Mouse (Mus musculus) activated CD4-positive, CD25-positive, alpha-beta regulatory T cell (primary cell): Measurements from ENCODE around the gene Usp17le. TPM values are rescaled to one million over a fixed set of nuclear protein-coding genes. Genes with fewer than 3 reads are reported as not detected.

Source experiments
- polyA plus RNA-seq, 2 experiments: library from polyadenylated mRNA; unstranded; fragments of 100-300 nt; shearing (Covaris generic); gene quantifications; one replicate each; pipeline ENCODE4 v1.2.1; 2017

Usp17le gene
- not detected for polyA plus RNA-seq

DNA sequence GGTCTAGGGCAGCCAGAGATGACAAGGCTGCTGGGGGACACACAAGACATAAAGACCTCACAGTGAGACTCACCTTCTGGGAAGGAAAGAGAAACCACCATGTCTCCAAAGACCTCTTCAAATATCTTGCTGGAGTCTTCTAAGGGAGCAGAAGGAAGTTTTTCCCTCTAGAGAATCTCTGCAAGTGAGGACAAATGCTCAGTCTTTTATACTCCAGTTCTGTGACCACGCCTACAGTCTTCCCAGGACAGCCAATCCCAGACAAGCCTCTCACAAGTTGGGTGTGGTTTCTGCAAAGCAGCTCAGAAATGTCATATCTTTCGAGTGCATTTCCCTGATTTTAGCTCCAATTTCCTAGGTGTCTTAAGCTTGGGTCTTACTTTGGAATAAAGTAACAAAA lies at the start of gene Usp17le:
TSS of gene Usp17le (minus strand) at position 101 of the 400 bp plus-strand sequence.

Other genes starting within 250 kb of the Usp17le start
- not detected for gene Olfr651, start 227.3 kb downstream of the Usp17le start, polyA plus RNA-seq
- under 1 TPM in 1 of 2 experiments, not detected in 1; 0.20 TPM for gene Olfr652, start 216.6 kb downstream of the Usp17le start, polyA plus RNA-seq
- gene Olfr653, start 200.2 kb downstream of the Usp17le start, polyA plus RNA-seq: not detected
- gene Olfr654, start 190.4 kb downstream of the Usp17le start, polyA plus RNA-seq: under 1 TPM in 1 of 2 experiments, not detected in 1; 0.09 TPM
- gene Olfr655, start 175.7 kb downstream of the Usp17le start, polyA plus RNA-seq: under 1 TPM in 1 of 2 experiments, not detected in 1; 0.14 TPM
- gene Olfr656, start 163.5 kb downstream of the Usp17le start, polyA plus RNA-seq: under 1 TPM in 1 of 2 experiments, not detected in 1; 0.11 TPM
- gene Olfr657, start 152.7 kb downstream of the Usp17le start, polyA plus RNA-seq: not detected
- gene Olfr658, start 130.2 kb downstream of the Usp17le start, polyA plus RNA-seq: under 1 TPM in 1 of 2 experiments, not detected in 1; 0.42 TPM
- gene Olfr659, start 110.7 kb downstream of the Usp17le start, polyA plus RNA-seq: under 1 TPM in 1 of 2 experiments, not detected in 1; 0.37 TPM
- under 1 TPM in 1 of 2 experiments, not detected in 1; 0.05 TPM for gene Olfr661, start 91.0 kb downstream of the Usp17le start, polyA plus RNA-seq
- gene Usp17lb, start 65.1 kb upstream of the Usp17le start, polyA plus RNA-seq: not detected
- gene Usp17la, start 79.5 kb upstream of the Usp17le start, polyA plus RNA-seq: under 1 TPM in 1 of 2 experiments, not detected in 1; 0.27 TPM
- not detected for gene Olfr665, start 100.6 kb upstream of the Usp17le start, polyA plus RNA-seq
- not detected for gene Olfr666, start 118.5 kb upstream of the Usp17le start, polyA plus RNA-seq
- not detected for gene Olfr667, start 144.0 kb upstream of the Usp17le start, polyA plus RNA-seq
- not detected for gene Olfr668, start 150.6 kb upstream of the Usp17le start, polyA plus RNA-seq
- not detected for gene Olfr669, start 156.8 kb upstream of the Usp17le start, polyA plus RNA-seq
- under 1 TPM in 1 of 2 experiments, not detected in 1; 0.16 TPM for gene Olfr670, start 185.2 kb upstream of the Usp17le start, polyA plus RNA-seq
- not detected for gene Olfr671, start 201.7 kb upstream of the Usp17le start, polyA plus RNA-seq
- gene Olfr672, start 224.6 kb upstream of the Usp17le start, polyA plus RNA-seq: under 1 TPM in 1 of 2 experiments, not detected in 1; 0.25 TPM